Mouse (Mus musculus) C2C12 (cell line): Measurements from ENCODE around the gene Tbrg4. TPM values are rescaled to one million over a fixed set of nuclear protein-coding genes. Genes with fewer than 3 reads are reported as not detected.

Experiments used
- H3K27me3 ChIP-seq: one replicate; pipeline ENCODE4 v1.6.1; 2011; ENCODE audit not compliant: control insufficient read depth, insufficient read depth, insufficient read length
- H3K36me3 ChIP-seq: one replicate; pipeline ENCODE4 v1.6.1; 2011; ENCODE audit not compliant: control insufficient read depth, insufficient read depth
- H3K4me3 ChIP-seq: one replicate; pipeline ENCODE4 v1.5.1; 2011; ENCODE audit warnings: mild to moderate bottlenecking, control low read depth; ENCODE audit not compliant: poor library complexity, insufficient read depth, severe bottlenecking
- H3K79me2 ChIP-seq: one replicate; pipeline ENCODE4 v1.6.1; 2011; ENCODE audit not compliant: control insufficient read depth, insufficient read depth
- H3K79me3 ChIP-seq: one replicate; pipeline ENCODE4 v1.6.1; 2011; ENCODE audit warnings: low read depth, control low read depth
- H3ac ChIP-seq: one replicate; pipeline ENCODE3; 2011; ENCODE audit warnings: low read depth; ENCODE audit not compliant: control insufficient read depth, insufficient read length
- CEBPB ChIP-seq: IDR thresholded peaks from one replicate; pipeline ENCODE4 v1.6.1; 2011; ENCODE audit warnings: low read depth, mild to moderate bottlenecking, control low read depth, moderate library complexity
- CTCF ChIP-seq: IDR thresholded peaks from one replicate; pipeline ENCODE4 v1.5.1; 2011; ENCODE audit not compliant: control insufficient read depth, insufficient read depth, insufficient read length
- FOSL1 ChIP-seq: IDR thresholded peaks from one replicate; pipeline ENCODE4 v1.8.0; 2011; ENCODE audit warnings: mild to moderate bottlenecking, low read length; ENCODE audit not compliant: poor library complexity, insufficient read depth, severe bottlenecking
- MAX ChIP-seq: IDR thresholded peaks from one replicate; pipeline ENCODE4 v1.6.1; 2011; ENCODE audit warnings: mild to moderate bottlenecking, control low read depth
- MYOD1 ChIP-seq: IDR thresholded peaks from one replicate; pipeline ENCODE4 v1.6.1; 2011; ENCODE audit warnings: low read depth; ENCODE audit not compliant: control insufficient read depth, insufficient read length
- MYOG ChIP-seq: IDR thresholded peaks from one replicate; pipeline ENCODE4 v1.6.1; 2011; ENCODE audit not compliant: control insufficient read depth, insufficient read length; ENCODE audit errors: extremely low read depth
- USF1 ChIP-seq: IDR thresholded peaks from one replicate; pipeline ENCODE4 v1.6.1; 2011; ENCODE audit warnings: low read depth, mild to moderate bottlenecking, control low read depth, moderate library complexity
- long read RNA-seq, 2 experiments: library from polyadenylated mRNA; unstranded; transcript quantifications; one replicate each; pipeline ENCODE4 v2.0.0; 2019 to 2020
- polyA plus RNA-seq: library from polyadenylated mRNA; unstranded; fragments of >200 nt; fragmentation: generic; extraction: Trizol; gene quantifications from one replicate; pipeline ENCODE4 v1.2.1, GENCODE M21; 2012; ENCODE audit warnings: missing spikeins

The Tbrg4 gene
- 116 TPM for polyA plus RNA-seq
- long read RNA-seq, experiment 1, transcript Tbrg4-201 (12 exons, 2,290 nt), result major isoform, 17 of 32 reads
- long read RNA-seq, experiment 1, partial matches to known transcripts, result 5 of 32 reads
- long read RNA-seq, experiment 1, other reads (novel, unspliced or antisense), result 8 of 32 reads
- long read RNA-seq, experiment 2, transcript Tbrg4-201 (12 exons, 2,290 nt), result major isoform, 328 of 456 reads
- long read RNA-seq, experiment 2, transcript Tbrg4-211 (13 exons, 2,324 nt), result minor isoform, 28 of 456 reads
- long read RNA-seq, experiment 2, transcript Tbrg4-204 (4 exons, 853 nt), result minor isoform, 6 of 456 reads
- long read RNA-seq, experiment 2, partial matches to known transcripts, result 48 of 456 reads
- long read RNA-seq, experiment 2, other reads (novel, unspliced or antisense), result 46 of 456 reads

DNA sequence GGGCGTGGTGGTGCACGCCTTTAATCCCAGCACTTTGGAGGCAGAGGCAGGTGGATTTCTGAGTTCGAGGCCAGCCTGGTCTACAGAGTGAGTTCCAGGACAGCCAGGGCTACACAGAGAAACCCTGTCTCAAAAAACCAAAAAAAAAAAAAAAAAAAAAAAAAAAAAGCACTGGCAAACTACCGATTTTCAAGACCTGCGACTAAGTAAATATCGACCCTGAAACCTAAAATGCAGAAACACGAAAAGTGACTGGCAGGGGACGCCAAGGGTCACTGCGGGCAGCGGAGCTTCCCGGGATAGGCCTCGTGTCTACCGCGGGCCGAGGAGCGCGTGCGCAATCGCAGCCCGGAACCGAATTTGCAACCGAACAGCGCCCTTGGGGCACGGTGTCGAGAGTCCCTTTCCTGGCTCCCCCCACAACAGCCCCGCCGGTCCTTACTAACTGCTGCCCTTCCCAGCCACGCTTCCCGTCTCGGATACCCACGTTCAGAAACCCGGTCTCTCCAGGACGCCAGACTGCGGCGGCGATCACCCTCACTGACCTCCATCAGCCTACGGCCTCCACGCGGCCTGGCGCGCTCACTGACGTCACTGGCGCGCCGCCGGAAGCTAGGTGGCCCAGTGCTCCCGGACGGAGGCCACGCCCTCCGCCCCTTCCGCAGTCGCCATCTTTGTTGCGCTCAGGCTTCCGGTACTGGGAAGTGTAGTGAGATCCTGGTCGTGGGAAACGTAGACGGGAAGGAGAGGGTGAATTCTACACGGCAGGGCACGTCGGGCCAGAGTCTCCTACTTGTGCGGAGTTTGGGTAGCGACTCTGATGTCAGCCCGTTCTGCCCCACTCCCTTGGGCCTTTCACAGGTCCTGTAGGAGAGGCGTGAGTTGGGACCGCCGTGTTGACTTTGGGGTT, at the start of gene Tbrg4:
Gene Tbrg4 (minus strand): TSS at position 590 of the 910 bp plus-strand sequence.
- Histone ChIP-seq H3K27me3 (no peaks in the 10 kb centered on the region), H3K79me2 (peaks cover 65% of the 10 kb centered on the region), H3ac (peak within 1 kb of the TSS; percentile 91), H3K4me3 (peak within 1 kb of the TSS; percentile 68), H3K79me3 (peaks cover 41% of the 10 kb centered on the region), H3K36me3 (peaks cover 44% of the 10 kb centered on the region)
- TF ChIP-seq CEBPB (no peak), MAX (peak; percentile 97), USF1 (no peak), CTCF (no peak), MYOG (no peak)

DNA sequence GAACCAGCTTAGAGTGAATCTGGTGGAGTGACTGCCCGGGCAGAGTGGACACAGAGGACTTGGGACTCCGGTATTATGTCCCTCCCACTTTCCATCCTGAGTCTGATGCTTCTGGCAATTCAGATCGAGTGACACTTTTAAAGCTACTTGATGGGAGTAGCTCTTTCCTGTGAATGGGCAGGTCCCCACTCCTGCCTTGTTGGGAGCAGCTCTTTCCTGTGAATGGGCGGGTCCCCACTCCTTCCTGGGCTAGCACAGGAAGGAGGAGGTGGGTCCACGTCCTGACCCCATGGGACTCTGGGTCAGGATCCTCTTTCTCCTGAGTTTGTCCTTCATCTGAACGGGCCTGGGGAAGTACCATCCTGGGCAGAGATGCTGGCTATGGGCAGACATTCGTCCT, 49.5 kb upstream of the Tbrg4 start:
- Histone ChIP-seq H3K79me3 (no peaks in the 10 kb centered on the region), H3K27me3 (no peaks in the 10 kb centered on the region), H3K36me3 (no peaks in the 10 kb centered on the region), H3ac (no peak overlapping the region), H3K4me3 (no peak overlapping the region), H3K79me2 (no peaks in the 10 kb centered on the region)
- TF ChIP-seq FOSL1 (no peak), MYOD1 (no peak), CTCF (no peak), MAX (no peak), USF1 (no peak), MYOG (no peak), CEBPB (no peak)

DNA sequence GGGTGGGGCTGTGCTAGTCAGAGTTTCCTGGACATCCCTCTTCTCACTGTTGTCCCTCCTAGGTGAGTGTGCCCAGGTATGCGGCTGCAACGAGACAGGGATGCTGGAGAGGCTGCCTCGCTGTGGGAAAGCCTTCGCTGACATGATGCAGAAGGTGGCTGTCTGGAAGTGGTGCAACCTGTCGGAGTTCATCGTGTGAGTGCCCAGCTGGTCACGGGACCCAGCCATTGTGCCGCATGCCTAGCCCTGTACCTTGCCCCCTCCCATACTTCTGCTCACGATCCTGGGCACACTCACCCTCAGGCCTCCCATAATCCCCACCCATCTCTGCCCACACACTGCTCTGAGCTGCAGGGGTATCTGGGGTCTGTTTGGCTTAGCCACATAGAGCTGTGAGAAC, 48.8 kb upstream of the Tbrg4 start:
- Histone ChIP-seq H3K36me3 (no peaks in the 10 kb centered on the region), H3K79me3 (no peaks in the 10 kb centered on the region), H3K27me3 (no peaks in the 10 kb centered on the region), H3K4me3 (no peak overlapping the region), H3ac (no peak overlapping the region), H3K79me2 (no peaks in the 10 kb centered on the region)
- no peak for TF ChIP-seq CEBPB
- no peak for TF ChIP-seq MAX
- TF ChIP-seq FOSL1, result no peak
- TF ChIP-seq CTCF, result no peak
- TF ChIP-seq USF1, result no peak

DNA sequence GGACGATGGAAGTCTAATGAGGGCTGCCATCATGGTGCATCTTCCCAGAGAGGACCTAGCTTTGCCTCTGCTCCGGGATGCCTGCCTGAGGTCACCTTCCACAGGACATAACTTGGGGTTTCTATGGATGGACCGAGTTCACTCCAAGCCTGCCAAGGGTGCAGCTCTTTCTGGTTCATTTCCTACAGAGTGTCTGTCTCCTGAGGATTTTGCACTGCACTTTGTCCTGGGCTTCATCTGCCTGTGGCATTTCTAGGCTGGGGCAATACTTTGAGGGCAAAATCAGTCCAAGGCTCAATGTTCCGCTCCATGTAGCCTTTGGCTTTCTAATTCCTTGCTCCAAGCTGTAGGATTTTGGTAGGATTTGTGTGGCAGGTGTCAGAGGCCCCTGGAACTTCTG, 45.0 kb upstream of the Tbrg4 start:
- Histone ChIP-seq H3K4me3 (no peak overlapping the region), H3K79me3 (no peaks in the 10 kb centered on the region), H3K36me3 (no peaks in the 10 kb centered on the region), H3K79me2 (no peaks in the 10 kb centered on the region), H3ac (no peak overlapping the region), H3K27me3 (no peaks in the 10 kb centered on the region)
- no peak for TF ChIP-seq USF1
- TF ChIP-seq CTCF, result no peak
- TF ChIP-seq MYOD1, result no peak
- no peak for TF ChIP-seq MAX
- TF ChIP-seq FOSL1, result no peak
- no peak for TF ChIP-seq MYOG
- TF ChIP-seq CEBPB, result no peak

DNA sequence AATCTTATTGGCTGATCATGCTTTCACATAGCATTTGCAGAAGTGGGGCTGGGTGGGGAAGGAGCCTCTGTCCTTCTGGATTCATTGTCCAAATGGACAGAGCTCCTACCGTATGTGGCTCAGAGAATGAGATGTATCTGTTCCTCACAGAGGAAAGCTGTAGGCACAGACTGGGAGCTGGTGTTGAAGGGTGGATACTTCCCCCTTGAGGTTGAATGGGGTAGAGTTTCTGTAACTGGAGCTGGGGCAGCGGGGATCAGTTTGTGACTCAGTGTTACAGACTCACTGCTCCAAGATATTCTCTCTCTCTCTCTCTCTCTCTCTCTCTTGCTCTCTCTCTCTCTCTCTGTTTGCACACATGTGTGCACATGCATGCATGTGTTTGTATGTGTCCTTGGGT, 44.2 kb upstream of the Tbrg4 start:
- Histone ChIP-seq H3K36me3 (no peaks in the 10 kb centered on the region), H3K79me2 (no peaks in the 10 kb centered on the region), H3K79me3 (no peaks in the 10 kb centered on the region), H3ac (no peak overlapping the region), H3K27me3 (no peaks in the 10 kb centered on the region), H3K4me3 (no peak overlapping the region)
- no peak for TF ChIP-seq MYOG

DNA sequence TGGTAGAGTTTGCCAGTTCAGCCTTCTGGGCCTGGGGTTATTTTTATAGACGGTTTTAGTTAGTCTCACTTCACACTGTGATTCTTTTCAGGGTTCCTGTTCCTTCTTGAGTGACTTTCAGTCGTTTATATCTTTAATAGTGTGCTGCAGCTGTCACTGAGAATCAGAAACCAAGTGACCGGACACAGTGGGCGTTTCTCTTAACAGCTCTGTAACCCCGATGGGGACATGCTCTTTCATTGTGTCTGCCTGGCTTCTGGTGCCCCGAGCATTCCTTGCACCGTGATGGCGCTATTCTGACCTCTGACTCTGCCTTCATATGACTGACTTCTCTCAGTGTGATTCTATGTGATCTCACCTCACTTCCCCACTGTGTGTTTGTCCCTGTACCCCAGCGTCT, 43.2 kb upstream of the Tbrg4 start:
- Histone ChIP-seq H3K27me3 (no peaks in the 10 kb centered on the region), H3ac (no peak overlapping the region), H3K79me2 (no peaks in the 10 kb centered on the region), H3K79me3 (no peaks in the 10 kb centered on the region), H3K36me3 (no peaks in the 10 kb centered on the region), H3K4me3 (no peak overlapping the region)
- TF ChIP-seq USF1 (no peak), MYOG (no peak), MYOD1 (no peak), MAX (no peak), CEBPB (no peak), FOSL1 (no peak), CTCF (no peak)
